Comparison of ENCODE assay signal across 8 mouse cellular contexts in genomic region chr4:46989842-46990241, GRCm38 (mm10). TPM values are rescaled to one million over a fixed set of nuclear protein-coding genes. Genes with fewer than 3 reads are reported as not detected.
DNase-seq lines count a peak whose midpoint lies in the region; ATAC-seq lines count a peak whose summit lies in the region.

No protein-coding gene starts in this region.

- no peaks in the 10 kb centered on the region for H3K36me3 ChIP-seq in heart, embryonic 11.5 days (ENCODE audit: control insufficient read depth, insufficient read depth, low read length)
- no peaks in the 10 kb centered on the region for H3K36me3 ChIP-seq in midbrain, embryonic 13.5 days

- H3K4me2 ChIP-seq in heart, embryonic 11.5 days = no peak overlapping the region
- H3K4me2 ChIP-seq in midbrain, embryonic 13.5 days (replicated peaks) = peak overlapping the region; percentile 84

- no peak overlapping the region for H3K9ac ChIP-seq in heart, embryonic 11.5 days (ENCODE audit: low read depth, low read length)
- peak overlapping the region; percentile 87 for H3K9ac ChIP-seq in midbrain, embryonic 13.5 days (replicated peaks)

- peaks cover 66% of the 10 kb centered on the region for H3K27me3 ChIP-seq in heart, embryonic 11.5 days (ENCODE audit: control insufficient read depth, insufficient read depth, low read length)
- peaks cover 60% of the 10 kb centered on the region for H3K27me3 ChIP-seq in midbrain, embryonic 13.5 days

- H3K4me3 ChIP-seq in heart, embryonic 11.5 days (ENCODE audit: low read depth, low read length) = no peak overlapping the region
- peak overlapping the region; percentile 65 for H3K4me3 ChIP-seq in midbrain, embryonic 13.5 days (replicated peaks)

- DNase-seq in heart, postnatal 4 days = peak; percentile 11
- peak; percentile 85 to 89 for DNase-seq in cerebellum, postnatal 36 days
- DNase-seq in frontal cortex, postnatal 25 days (ENCODE audit: low spot score in 2 of 2) = peak; percentile 60 to 64
- peak; percentile 80 to 85 for DNase-seq in layer of hippocampus, postnatal 10 days (ENCODE audit: low spot score in 2 of 2)
- peak; percentile 27 to 48 for DNase-seq in thymus, postnatal 10 days (ENCODE audit: low spot score in 2 of 2)
- no peak for DNase-seq in testis, postnatal 10 days (ENCODE audit: low spot score)

- no peak for ATAC-seq in heart, embryonic 11.5 days (replicated peaks; ENCODE audit: insufficient number of reproducible peaks, low FRiP score, low TSS enrichment)
- peak; percentile 59 for ATAC-seq in midbrain, embryonic 13.5 days

- no peak overlapping the region for H3K27ac ChIP-seq in heart, embryonic 11.5 days (ENCODE audit: low read depth, low read length)
- peak overlapping the region; percentile 48 for H3K27ac ChIP-seq in midbrain, embryonic 13.5 days

- WGBS in heart, embryonic 11.5 days (ENCODE audit: insufficient replicate concordance) = 3% methylated on average over 17 of the region's 17 CpGs
- 2% methylated on average over 17 of the region's 17 CpGs for WGBS in midbrain, embryonic 13.5 days

- no peaks in the 10 kb centered on the region for H3K9me3 ChIP-seq in heart, embryonic 11.5 days (replicated peaks; ENCODE audit: control insufficient read depth, low read length)
- H3K9me3 ChIP-seq in midbrain, embryonic 13.5 days = no peaks in the 10 kb centered on the region

- H3K4me1 ChIP-seq in heart, embryonic 11.5 days (ENCODE audit: control insufficient read depth, insufficient read depth, low read length) = peaks cover 12% of the 10 kb centered on the region; the same call in 1 of the 2 replicates
- peaks cover 32% of the 10 kb centered on the region for H3K4me1 ChIP-seq in midbrain, embryonic 13.5 days (replicated peaks)

RNA-seq across cellular contexts. Expression of gene Gabbr2, which starts 1.8 kb away (rescaled TPM):
- total RNA-seq in heart, postnatal 4 days (2021) = under 1 TPM in 1 of 2 experiments, not detected in 1; 0.19 TPM
- 0.04 and 0.13 TPM in 2 replicates for polyA plus RNA-seq in heart, embryonic 11.5 days (2014; fragmentation: Nextera tagmentation; extraction: Ambion mirVana)
- 100 to 1,000 TPM; 184 to 203 TPM for total RNA-seq in layer of hippocampus, postnatal 10 days (2021)
- 3.0 and 3.8 TPM in 2 replicates for polyA plus RNA-seq in midbrain, embryonic 13.5 days (2015; fragmentation: Nextera tagmentation; extraction: Ambion mirVana)

Comparison
In these comparisons a context has a peak if more than half of its experiments do, and no peak if none do; other contexts are left out.
1. RNA of gene Gabbr2, which starts 1.8 kb away (total RNA-seq): 184 to 203 TPM in layer of hippocampus, postnatal 10 days; 0.19 TPM in heart, postnatal 4 days; every median in the first group is over 100 times any median in the second.